Mouse (Mus musculus) megakaryocyte, adult 5-6 weeks (primary cell): ENCODE measurements at regions not wholly inside any gene's neighbourhood (a gene's known extent, or its start where the extent isn't known, plus 50 kb on each side); places are given as distances from the start of the nearest gene placed in this dataset.
A peak's percentile ranks its signal among the peaks of the same experiment; 100 is the strongest.

Source experiments
- ATAC-seq: 2 replicates; pipeline ENCODE4 v1.8.0; 2016; ENCODE audit warnings: mild to moderate bottlenecking, inconsistent platforms; ENCODE audit not compliant: poor library complexity, severe bottlenecking

DNA sequence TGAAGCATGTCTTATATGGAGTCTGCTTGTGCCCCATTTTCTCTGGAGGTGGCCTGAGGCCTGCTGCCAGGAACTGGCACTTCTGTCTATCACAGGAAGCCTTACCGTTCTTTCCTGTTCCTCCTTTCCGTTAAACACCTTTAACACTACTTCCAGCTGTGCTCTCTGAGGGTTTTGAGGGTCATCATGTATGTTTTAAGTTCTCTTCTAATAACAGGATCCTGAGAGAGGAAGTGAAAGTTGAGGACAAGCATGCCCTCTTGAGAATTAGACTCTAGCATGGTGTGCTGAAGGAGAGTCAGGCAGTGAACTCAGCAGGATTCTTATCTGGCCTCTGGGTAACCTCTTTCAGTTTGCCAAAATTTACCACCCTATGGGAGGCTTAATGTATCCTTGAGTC lies 418.0 kb upstream of the 9430069I07Rik start:
- peak; percentile 51 for ATAC-seq

DNA sequence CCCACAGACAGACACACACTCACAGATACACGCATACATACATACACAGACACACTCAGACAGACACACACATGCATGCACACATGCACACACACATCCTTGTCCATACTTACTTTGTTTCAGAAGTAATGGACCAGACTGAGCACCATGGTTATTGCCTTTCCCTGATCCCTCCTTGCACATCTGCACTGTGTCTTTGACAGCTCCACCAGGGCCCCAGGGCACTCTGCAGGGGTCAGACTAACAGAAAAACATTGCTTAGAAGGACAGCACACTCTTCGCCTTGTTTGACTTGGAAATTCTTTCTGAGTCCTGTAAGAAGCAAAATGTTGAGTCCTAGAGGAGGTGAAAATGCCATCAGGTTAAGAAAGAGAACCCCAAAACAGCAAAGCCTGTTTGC lies 394.1 kb upstream of the 9430069I07Rik start:
- ATAC-seq = no peak

DNA sequence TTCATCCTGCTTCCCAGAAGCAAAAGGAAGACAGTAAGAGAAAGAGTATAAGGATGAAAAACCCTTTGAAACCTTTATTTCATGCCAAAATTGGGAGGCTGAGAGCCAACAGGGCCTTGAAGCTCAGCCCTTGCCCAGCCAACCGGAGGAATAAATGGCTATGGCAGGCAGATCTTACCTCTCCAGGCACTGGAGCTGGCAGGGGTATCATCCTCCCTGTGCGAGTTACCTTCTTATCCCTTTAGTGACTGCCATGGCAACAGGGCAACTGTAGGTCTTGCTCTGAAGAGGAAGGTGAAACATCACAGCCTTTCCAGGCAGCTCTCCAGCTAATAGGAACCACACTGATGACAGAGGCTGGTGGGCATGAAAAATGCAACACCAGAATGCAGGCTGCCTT lies 393.3 kb upstream of the 9430069I07Rik start:
- ATAC-seq = no peak

DNA sequence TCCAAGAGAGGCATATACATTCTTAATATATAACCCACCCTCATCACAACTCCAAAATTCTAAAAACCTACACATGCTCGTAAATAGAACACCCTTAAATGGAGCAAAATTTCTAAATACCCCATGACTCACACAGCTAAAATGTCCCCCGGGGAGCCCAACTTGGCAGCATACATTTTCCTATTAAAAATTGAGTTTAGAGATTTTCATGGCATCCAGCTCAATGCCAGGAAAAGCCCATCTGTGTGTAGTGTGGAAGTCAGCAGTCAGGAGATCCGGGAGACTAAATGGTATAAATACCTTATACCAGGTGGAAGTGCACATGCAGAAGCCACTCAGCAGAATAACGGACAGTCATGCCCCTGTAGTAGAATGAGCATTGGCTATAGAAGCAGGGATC lies 389.4 kb upstream of the 9430069I07Rik start:
- ATAC-seq = no peak

DNA sequence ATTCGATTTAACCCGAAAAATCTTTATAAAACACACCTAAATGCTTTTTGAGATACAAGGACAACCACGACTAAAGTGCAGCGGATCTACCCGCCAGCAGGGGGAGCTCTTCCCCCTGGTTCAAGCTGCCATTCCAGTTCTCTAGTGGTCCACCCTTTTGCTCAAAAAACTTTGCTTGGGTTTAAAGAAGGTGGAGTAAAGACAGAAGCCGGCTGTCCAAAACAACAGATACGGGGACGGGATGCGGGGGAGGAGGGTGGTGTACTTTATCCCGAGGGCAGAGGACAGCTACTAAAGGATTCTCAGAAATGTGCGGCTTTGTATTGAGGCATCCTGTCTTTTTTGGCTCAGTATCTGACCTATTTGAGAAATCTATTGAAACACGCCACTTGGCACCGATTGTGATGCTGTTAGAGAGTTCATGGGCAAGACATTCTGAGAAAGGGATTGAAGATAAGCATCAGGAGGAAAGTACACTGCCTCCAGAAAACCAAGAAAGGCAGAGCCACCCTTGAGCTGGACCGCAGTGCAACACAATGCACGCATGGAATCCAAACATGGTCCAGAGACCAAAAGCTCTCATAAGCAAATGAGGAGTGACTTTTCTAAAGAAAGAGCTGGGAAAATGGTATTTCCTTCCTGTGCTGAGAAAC lies 385.6 kb upstream of the 9430069I07Rik start:
- peak; percentile 59; the same call in 1 of the 2 replicates for ATAC-seq

DNA sequence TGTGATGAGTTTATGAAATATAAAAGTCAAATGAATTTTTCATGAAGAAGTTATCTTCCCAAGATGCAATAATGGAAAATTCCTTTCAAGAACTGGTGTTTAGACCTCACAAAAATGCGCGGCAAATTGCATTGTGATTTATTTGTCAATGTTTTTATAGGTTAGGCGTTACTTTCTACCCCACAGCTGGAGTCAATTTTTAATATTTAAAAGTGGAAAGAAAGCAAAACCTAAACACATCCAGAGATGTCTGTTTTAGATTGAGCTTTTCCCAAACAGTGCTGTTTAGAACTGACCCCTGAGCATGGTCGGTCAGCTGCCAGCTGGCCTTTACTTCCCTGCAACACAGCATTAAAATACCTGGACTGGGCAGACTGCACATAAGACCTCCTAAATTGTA lies 383.8 kb upstream of the 9430069I07Rik start:
- ATAC-seq = no peak
